Mouse (Mus musculus) neural tube, embryonic 14.5 days (tissue): ENCODE data around the gene Mrgprb1. TPM values are rescaled to one million over a fixed set of nuclear protein-coding genes. Genes with fewer than 3 reads are reported as not detected.
"Not testable (repeated sequence)": the region's sequence is repeated elsewhere in the genome, so short reads cannot be mapped to it uniquely, and the experiment has no call there.

Source experiments
- ATAC-seq: fragments of 200-750 bp; cut with Nextera tagmentation; 2 replicates; pipeline ENCODE4 v1.8.0; 2017; ENCODE audit warnings: low read depth, mild to moderate bottlenecking, moderate TSS enrichment, moderate library complexity
- H3K27ac ChIP-seq: fragments of 300-500 bp; sonication (generic); 2 replicates; pipeline ENCODE4 v1.5.1; 2014; ENCODE audit warnings: low read depth, mild to moderate bottlenecking, control low read depth, low read length, moderate library complexity, mixed read lengths
- H3K27me3 ChIP-seq: fragments of 300-500 bp; sonication (generic); 2 replicates; pipeline ENCODE4 v1.6.1; 2014; ENCODE audit warnings: low read length; ENCODE audit not compliant: control insufficient read depth, insufficient read depth
- H3K36me3 ChIP-seq: fragments of 300-500 bp; sonication (generic); 2 replicates; pipeline ENCODE4 v1.6.1; 2014; ENCODE audit warnings: low read length, mixed read lengths; ENCODE audit not compliant: control insufficient read depth, insufficient read depth
- H3K4me1 ChIP-seq: fragments of 300-500 bp; sonication (generic); 2 replicates; pipeline ENCODE4 v1.6.1; 2014; ENCODE audit warnings: low read length; ENCODE audit not compliant: control insufficient read depth, insufficient read depth
- H3K4me2 ChIP-seq: fragments of 300-500 bp; sonication (generic); 2 replicates; pipeline ENCODE4 v1.6.1; 2014; ENCODE audit warnings: mild to moderate bottlenecking, low read depth, low read length, control low read depth
- H3K4me3 ChIP-seq: fragments of 300-500 bp; sonication (generic); 2 replicates; pipeline ENCODE4 v1.5.1; 2014; ENCODE audit warnings: low read depth, low read length, control low read depth, mixed read lengths
- H3K9ac ChIP-seq: fragments of 300-500 bp; sonication (generic); replicated peaks from 2 replicates; pipeline ENCODE4 v1.6.1; 2014; ENCODE audit warnings: low read depth, mild to moderate bottlenecking, control low read depth, low read length, mixed read lengths
- H3K9me3 ChIP-seq: fragments of 300-500 bp; sonication (generic); 2 replicates; pipeline ENCODE4 v1.6.1; 2016; ENCODE audit warnings: low read length; ENCODE audit not compliant: control insufficient read depth
- WGBS: fragments of 180-500 bp; shearing (Covaris S2); extraction: QIAGEN DNeasy Blood & Tissue Kit; methylation state at CpG from one replicate; pipeline ENCODE4 v1.1.7; 2014; 5-methylcytosine and 5-hydroxymethylcytosine counted together
- polyA plus RNA-seq: library from polyadenylated mRNA; unstranded; fragments of >200 nt; fragmentation: Nextera tagmentation; extraction: Ambion mirVana; gene quantifications from 2 replicates; pipeline ENCODE4 v1.2.1, GENCODE M21; 2014

Gene Mrgprb1
- polyA plus RNA-seq, result not detected in 2 replicates

GRCm38 (mm10) chr7:48456242-48456641 lies at the start of gene Mrgprb1:
Gene Mrgprb1, minus strand, starts transcription at chr7:48456342.
- H3K4me2 ChIP-seq, result no peak within 1 kb of the TSS
- H3K4me3 ChIP-seq, result no peak within 1 kb of the TSS
- H3K27ac ChIP-seq, result no peak within 1 kb of the TSS
- H3K9ac ChIP-seq, result no peak within 1 kb of the TSS
- ATAC-seq, result no peak
- WGBS, result 87% methylated on average over 3 of the region's 3 CpGs
- H3K27me3 ChIP-seq, result no peaks in the 10 kb centered on the region
- no peaks in the 10 kb centered on the region for H3K36me3 ChIP-seq
- no peaks in the 10 kb centered on the region for H3K4me1 ChIP-seq
- H3K9me3 ChIP-seq, result peaks cover 2% of the 10 kb centered on the region

GRCm38 (mm10) chr7:48499221-48499620 lies 43.1 kb upstream of the Mrgprb1 start, which contains the start of gene Mrgprx2:
Gene Mrgprx2, minus strand, starts transcription at chr7:48499321.
- Histone ChIP-seq H3K27ac (no peak within 1 kb of the TSS), H3K4me2 (no peak within 1 kb of the TSS), H3K27me3 (no peaks in the 10 kb centered on the region), H3K9me3 (peaks cover 2% of the 10 kb centered on the region; the same call in 1 of the 2 replicates), H3K4me1 (no peaks in the 10 kb centered on the region), H3K36me3 (no peaks in the 10 kb centered on the region), H3K9ac (no peak within 1 kb of the TSS), H3K4me3 (no peak within 1 kb of the TSS)
- no peak for ATAC-seq

DNA sequence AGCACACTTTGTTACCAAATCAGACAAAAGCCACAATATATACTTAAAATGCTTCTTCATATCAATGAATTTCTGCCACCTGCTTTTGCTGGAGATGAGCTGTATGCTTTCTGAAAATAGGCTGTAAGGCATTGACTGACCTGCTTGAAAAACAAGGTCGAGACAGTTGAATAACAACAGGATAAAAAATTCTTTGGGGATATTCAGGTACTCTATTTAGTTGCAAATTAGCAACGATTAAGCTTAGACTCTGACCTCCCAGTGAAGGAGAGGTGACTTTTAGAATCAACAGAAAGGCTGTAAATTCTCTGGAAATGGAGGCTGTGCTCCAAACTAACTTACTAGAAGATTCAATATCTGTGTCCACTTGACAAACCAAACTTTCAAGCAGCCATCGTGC lies 19.6 kb downstream of the Mrgprb1 start:
- Histone ChIP-seq H3K27me3 (no peaks in the 10 kb centered on the region), H3K4me3 (no peak overlapping the region), H3K9me3 (peaks cover 2% of the 10 kb centered on the region; the same call in 1 of the 2 replicates), H3K4me2 (no peak overlapping the region), H3K9ac (no peak overlapping the region), H3K4me1 (no peaks in the 10 kb centered on the region), H3K36me3 (no peaks in the 10 kb centered on the region), H3K27ac (no peak overlapping the region)
- no peak for ATAC-seq
- 55% methylated on average over 3 of the region's 3 CpGs for WGBS

- not testable (repeated sequence) for H3K4me1 ChIP-seq, ATAC-seq, H3K27ac ChIP-seq, H3K4me3 ChIP-seq, H3K9ac ChIP-seq, H3K36me3 ChIP-seq, H3K4me2 ChIP-seq, H3K9me3 ChIP-seq, H3K27me3 ChIP-seq
- WGBS, result 84% methylated on average over 3 of the region's 3 CpGs
Measured at GRCm38 (mm10) chr7:48435936-48436335, 20.2 kb downstream of the Mrgprb1 start.

Other genes starting within 250 kb of the Mrgprb1 start
- not detected in 2 replicates for gene Mrgprb8, start 67.8 kb downstream of the Mrgprb1 start, polyA plus RNA-seq
- not detected in 2 replicates for gene Mrgprx2, start 43.0 kb upstream of the Mrgprb1 start, polyA plus RNA-seq
- gene Mrgprb2, start 101.7 kb upstream of the Mrgprb1 start, polyA plus RNA-seq, result not detected in 2 replicates
- gene Mrgprb3, start 187.5 kb upstream of the Mrgprb1 start, polyA plus RNA-seq, result not detected in 2 replicates